Mouse (Mus musculus): ENCODE measurements around the gene 4930544D05Rik.

DNA sequence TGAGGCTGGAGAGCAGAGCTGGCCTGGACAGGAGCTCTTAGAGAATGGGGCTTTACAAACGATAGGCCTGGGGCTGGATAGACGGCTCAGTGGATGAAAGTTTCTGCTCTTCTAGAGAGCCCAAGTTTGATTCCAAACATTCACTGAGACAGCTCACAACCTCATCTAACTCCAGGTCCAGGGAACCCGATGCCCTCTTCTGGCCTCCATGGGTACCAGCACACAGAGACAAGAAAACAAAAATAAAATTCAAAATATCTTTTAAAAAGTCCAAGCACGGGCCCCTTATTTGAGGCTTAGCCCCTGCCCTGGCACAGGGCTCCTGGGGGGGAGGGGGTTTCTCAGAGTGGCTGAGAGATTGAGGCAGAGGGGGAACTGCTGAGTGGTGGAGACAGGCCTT is 4.9 kb upstream of the 4930544D05Rik start:
- TF ChIP-seq CTCF (conservative IDR thresholded peaks at IDR 0.05; ENCODE audit: low read length) (no peak), POU5F1 (IDR thresholded peaks at IDR 0.05; ENCODE audit: borderline replicate concordance, low read length) (no peak), NANOG (IDR thresholded peaks at IDR 0.05; ENCODE audit: borderline replicate concordance, low read length) (no peak)

All from E14TG2a.4 (cell line).